Mouse (Mus musculus): ENCODE measurements around the gene Ppfia4.

DNA sequence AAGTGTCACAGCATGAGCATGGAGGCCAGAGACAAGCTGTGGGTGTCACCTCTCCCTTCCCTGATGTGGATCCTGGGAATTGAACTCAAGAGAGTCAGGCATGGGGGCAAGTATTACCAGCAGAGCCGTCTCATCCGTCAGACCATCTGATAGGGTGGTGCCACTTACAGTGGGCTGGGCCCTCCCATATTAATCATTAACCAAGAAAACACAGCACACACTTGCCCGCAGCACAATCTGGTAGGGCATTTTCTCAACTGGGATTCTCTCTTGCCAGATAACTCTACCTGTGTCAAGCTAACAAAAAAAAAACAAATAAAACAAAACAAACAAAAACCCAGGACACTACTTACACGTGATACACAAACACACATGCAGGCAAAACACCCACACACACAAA is 24.7 kb upstream of the Ppfia4 start:
- TF ChIP-seq POLR2AphosphoS2 (IDR thresholded peaks at IDR 0.05; ENCODE audit: low read depth, low read length) (no peak), CTCF (conservative IDR thresholded peaks at IDR 0.05 in 1 of 2, IDR thresholded peaks at IDR 0.05 in 1 of 2; ENCODE audit: low read depth in 2 of 2, low read length in 2 of 2) (no peak), USF2 (conservative IDR thresholded peaks at IDR 0.05; ENCODE audit: low read depth, low read length) (no peak), KAT2A (IDR thresholded peaks at IDR 0.05; ENCODE audit: insufficient replicate concordance, low read length) (no peak), POLR2A (IDR thresholded peaks at IDR 0.05; ENCODE audit: low read depth, low read length) (no peak), EP300 (IDR thresholded peaks at IDR 0.05; ENCODE audit: low read length) (no peak), ZMIZ1 (IDR thresholded peaks at IDR 0.05; ENCODE audit: low read depth, low read length) (no peak), MAX (IDR thresholded peaks at IDR 0.05; ENCODE audit: low read length) (no peak), MAFK (IDR thresholded peaks at IDR 0.05; ENCODE audit: insufficient replicate concordance, low read length) (no peak), MEF2A (IDR thresholded peaks at IDR 0.05; ENCODE audit: borderline replicate concordance, low read depth, low read length) (no peak), MAZ (IDR thresholded peaks at IDR 0.05; ENCODE audit: low read depth, low read length) (no peak), ETS1 (conservative IDR thresholded peaks at IDR 0.05; ENCODE audit: low read depth, low read length) (no peak), CHD1 (IDR thresholded peaks at IDR 0.05; ENCODE audit: low read depth, low read length) (no peak), MXI1 (IDR thresholded peaks at IDR 0.05; ENCODE audit: low read depth, low read length) (no peak)

Data from CH12.LX (cell line).